Comparison of ENCODE assay signal across 20 mouse cellular contexts in genomic region chr12:58207956-58208355, GRCm38 (mm10). TPM values are rescaled to one million over a fixed set of nuclear protein-coding genes. Genes with fewer than 3 reads are reported as not detected.
A peak's percentile ranks its signal among the peaks of the same experiment; 100 is the strongest.
DNase-seq lines count a peak whose midpoint lies in the region; ATAC-seq and TF ChIP-seq lines count a peak whose summit lies in the region.
"Had no signal": no experiment of that assay in that cellular context is flagged by ENCODE, and none has a peak within 500 bp of the region (broad histone marks: within the 10 kb centered on the region; RNA-seq: fewer than 3 reads in every experiment).

No protein-coding gene starts in this region.

- no peak for TF ChIP-seq CTCF in forebrain, postnatal 0 days (IDR thresholded peaks at IDR 0.05; ENCODE audit: low read depth)
- TF ChIP-seq CTCF in brain, embryonic 14.5 days (IDR thresholded peaks at IDR 0.05; ENCODE audit: borderline replicate concordance, extremely low read depth, insufficient read depth, insufficient read length), result no peak

- ATAC-seq in forebrain, embryonic 14.5 days, result peak; percentile 40; the same call in 1 of the 2 replicates
- ATAC-seq in forebrain, postnatal 0 days, result no peak
- 0 out of 2 replicates have a peak, but pooled peaks have one; percentile 29 for ATAC-seq in forebrain, embryonic 16.5 days
- ATAC-seq in forebrain, embryonic 12.5 days (ENCODE audit: low FRiP score), result no peak
- ATAC-seq in hindbrain, embryonic 14.5 days (ENCODE audit: low FRiP score), result peak; percentile 35
- ATAC-seq in hindbrain, embryonic 13.5 days (ENCODE audit: low FRiP score), result no peak

- peak; percentile 71 for DNase-seq in forebrain, embryonic 14.5 days (ENCODE audit: low spot score)
- DNase-seq in forebrain, postnatal 0 days, result no peak
- DNase-seq in hindbrain, embryonic 14.5 days (ENCODE audit: low spot score), result no peak
- peak; percentile 82 for DNase-seq in brain, embryonic 14.5 days (ENCODE audit: low read depth)
- no peak for DNase-seq in thymus, postnatal 14 days
- DNase-seq: adrenal gland, adult 2 months; adrenal gland, postnatal 10 days; adrenal gland, postnatal 25 days; cerebellum, adult 11-12 months; cerebellum, adult 2 months; cerebellum, adult 9-10 months; cerebellum, postnatal 10 days; cerebellum, postnatal 25 days had no signal

- 79% methylated on average over 1 of the region's 1 CpGs for WGBS in forebrain, embryonic 14.5 days
- WGBS in forebrain, postnatal 0 days, result 65% methylated on average over 1 of the region's 1 CpGs
- 47% methylated on average over 1 of the region's 1 CpGs for WGBS in forebrain, embryonic 16.5 days
- WGBS in forebrain, embryonic 12.5 days, result 82% methylated on average over 1 of the region's 1 CpGs
- 75% methylated on average over 1 of the region's 1 CpGs for WGBS in hindbrain, embryonic 14.5 days
- 71% methylated on average over 1 of the region's 1 CpGs for WGBS in hindbrain, embryonic 13.5 days

- no peak overlapping the region for H3K4me3 ChIP-seq in forebrain, embryonic 14.5 days (ENCODE audit: low read depth, low read length)
- H3K4me3 ChIP-seq in forebrain, postnatal 0 days (ENCODE audit: low read depth, low read length), result no peak overlapping the region
- H3K4me3 ChIP-seq in forebrain, embryonic 16.5 days (replicated peaks; ENCODE audit: low read length), result no peak overlapping the region
- no peak overlapping the region for H3K4me3 ChIP-seq in forebrain, embryonic 12.5 days (replicated peaks)
- H3K4me3 ChIP-seq in hindbrain, embryonic 14.5 days (replicated peaks; ENCODE audit: low read length), result no peak overlapping the region
- no peak overlapping the region for H3K4me3 ChIP-seq in hindbrain, embryonic 13.5 days
- H3K4me3 ChIP-seq: embryonic facial prominence, embryonic 10.5 days; embryonic facial prominence, embryonic 12.5 days had no signal

- no peak overlapping the region for H3K4me2 ChIP-seq in forebrain, embryonic 14.5 days (ENCODE audit: low read length)
- no peak overlapping the region for H3K4me2 ChIP-seq in forebrain, postnatal 0 days (ENCODE audit: low read depth)
- no peak overlapping the region for H3K4me2 ChIP-seq in forebrain, embryonic 16.5 days (ENCODE audit: low read length)
- H3K4me2 ChIP-seq in forebrain, embryonic 12.5 days, result no peak overlapping the region
- H3K4me2 ChIP-seq in hindbrain, embryonic 14.5 days (replicated peaks), result no peak overlapping the region
- H3K4me2 ChIP-seq in hindbrain, embryonic 13.5 days, result no peak overlapping the region
- H3K4me2 ChIP-seq: embryonic facial prominence, embryonic 12.5 days had no signal

- H3K4me1 ChIP-seq in forebrain, embryonic 14.5 days (ENCODE audit: control insufficient read depth, insufficient read depth, low read length), result peaks cover 10% of the 10 kb centered on the region
- H3K4me1 ChIP-seq in forebrain, postnatal 0 days (ENCODE audit: insufficient read depth), result peaks cover 4% of the 10 kb centered on the region; the same call in 1 of the 2 replicates
- peaks cover 15% of the 10 kb centered on the region for H3K4me1 ChIP-seq in forebrain, embryonic 16.5 days (replicated peaks; ENCODE audit: control insufficient read depth, insufficient read depth, low read length)
- H3K4me1 ChIP-seq in forebrain, embryonic 12.5 days, result peaks cover 10% of the 10 kb centered on the region
- H3K4me1 ChIP-seq in hindbrain, embryonic 14.5 days (replicated peaks; ENCODE audit: control insufficient read depth, insufficient read depth, low read length), result peaks cover 11% of the 10 kb centered on the region; the same call in 1 of the 2 replicates
- H3K4me1 ChIP-seq in hindbrain, embryonic 13.5 days (replicated peaks), result peaks cover 21% of the 10 kb centered on the region

- peaks cover 25% of the 10 kb centered on the region for H3K27me3 ChIP-seq in forebrain, embryonic 14.5 days (replicated peaks; ENCODE audit: control insufficient read depth, insufficient read depth, low read length)
- H3K27me3 ChIP-seq in forebrain, postnatal 0 days (ENCODE audit: insufficient read depth, low read length), result peaks cover 7% of the 10 kb centered on the region; the same call in 1 of the 2 replicates
- H3K27me3 ChIP-seq in forebrain, embryonic 16.5 days (replicated peaks; ENCODE audit: control insufficient read depth, insufficient read depth, low read length), result peaks cover 13% of the 10 kb centered on the region
- peaks cover 32% of the 10 kb centered on the region for H3K27me3 ChIP-seq in forebrain, embryonic 12.5 days
- H3K27me3 ChIP-seq in hindbrain, embryonic 14.5 days (ENCODE audit: control insufficient read depth, insufficient read depth, low read length), result peaks cover 24% of the 10 kb centered on the region
- peaks cover 29% of the 10 kb centered on the region for H3K27me3 ChIP-seq in hindbrain, embryonic 13.5 days

- TF ChIP-seq POLR2A in brain, embryonic 14.5 days (IDR thresholded peaks at IDR 0.05; ENCODE audit: borderline replicate concordance, extremely low read depth, insufficient read depth, insufficient read length, poor library complexity, severe bottlenecking), result no peak

- H3K9ac ChIP-seq in forebrain, embryonic 14.5 days (ENCODE audit: low read length), result no peak overlapping the region
- no peak overlapping the region for H3K9ac ChIP-seq in forebrain, postnatal 0 days
- H3K9ac ChIP-seq in forebrain, embryonic 16.5 days (replicated peaks; ENCODE audit: low read depth, low read length), result no peak overlapping the region
- H3K9ac ChIP-seq in forebrain, embryonic 12.5 days, result no peak overlapping the region
- no peak overlapping the region for H3K9ac ChIP-seq in hindbrain, embryonic 14.5 days
- H3K9ac ChIP-seq in hindbrain, embryonic 13.5 days, result no peak overlapping the region
- H3K9ac ChIP-seq: embryonic facial prominence, embryonic 12.5 days had no signal

- H3K27ac ChIP-seq in forebrain, embryonic 14.5 days (ENCODE audit: low read depth, low read length), result no peak overlapping the region
- H3K27ac ChIP-seq in forebrain, postnatal 0 days (ENCODE audit: low read depth, low read length), result no peak overlapping the region
- H3K27ac ChIP-seq in forebrain, embryonic 16.5 days (ENCODE audit: low read length), result no peak overlapping the region
- no peak overlapping the region for H3K27ac ChIP-seq in forebrain, embryonic 12.5 days
- H3K27ac ChIP-seq in hindbrain, embryonic 14.5 days, result no peak overlapping the region
- no peak overlapping the region for H3K27ac ChIP-seq in hindbrain, embryonic 13.5 days
- H3K27ac ChIP-seq: embryonic facial prominence, embryonic 10.5 days; embryonic facial prominence, embryonic 12.5 days had no signal

- H3K36me3 ChIP-seq in forebrain, embryonic 14.5 days (ENCODE audit: control insufficient read depth, insufficient read depth, low read length), result no peaks in the 10 kb centered on the region
- no peaks in the 10 kb centered on the region for H3K36me3 ChIP-seq in forebrain, postnatal 0 days (ENCODE audit: insufficient read depth)
- H3K36me3 ChIP-seq in forebrain, embryonic 16.5 days (ENCODE audit: control insufficient read depth, insufficient read depth), result no peaks in the 10 kb centered on the region
- H3K36me3 ChIP-seq in forebrain, embryonic 12.5 days (replicated peaks), result no peaks in the 10 kb centered on the region
- H3K36me3 ChIP-seq in hindbrain, embryonic 14.5 days (replicated peaks; ENCODE audit: control insufficient read depth, insufficient read depth), result no peaks in the 10 kb centered on the region
- no peaks in the 10 kb centered on the region for H3K36me3 ChIP-seq in hindbrain, embryonic 13.5 days
- H3K36me3 ChIP-seq: embryonic facial prominence, embryonic 10.5 days; embryonic facial prominence, embryonic 12.5 days had no signal

- no peaks in the 10 kb centered on the region for H3K9me3 ChIP-seq in forebrain, embryonic 14.5 days (replicated peaks; ENCODE audit: control insufficient read depth, low read length)
- H3K9me3 ChIP-seq in forebrain, postnatal 0 days (ENCODE audit: low read length), result no peaks in the 10 kb centered on the region
- no peaks in the 10 kb centered on the region for H3K9me3 ChIP-seq in forebrain, embryonic 16.5 days (ENCODE audit: control insufficient read depth, low read length)
- no peaks in the 10 kb centered on the region for H3K9me3 ChIP-seq in forebrain, embryonic 12.5 days
- H3K9me3 ChIP-seq in hindbrain, embryonic 14.5 days (ENCODE audit: control insufficient read depth, low read length), result no peaks in the 10 kb centered on the region
- H3K9me3 ChIP-seq in hindbrain, embryonic 13.5 days, result no peaks in the 10 kb centered on the region
- H3K9me3 ChIP-seq: embryonic facial prominence, embryonic 10.5 days; embryonic facial prominence, embryonic 12.5 days had no signal

RNA-seq across cellular contexts. Expression of gene Sstr1, which starts 3.6 kb away (rescaled TPM):
- polyA plus RNA-seq in forebrain, embryonic 14.5 days (2014; fragmentation: Nextera tagmentation; extraction: Ambion mirVana), result 5.8 and 8.0 TPM in 2 replicates
- 32.3 and 37.6 TPM in 2 replicates for total RNA-seq in forebrain, postnatal 0 days (2014; rRNA removed)
- 15.2 and 17.4 TPM in 2 replicates for polyA plus RNA-seq in forebrain, postnatal 0 days (2015; fragmentation: Nextera tagmentation; extraction: Ambion mirVana)
- 7.4 and 11.7 TPM in 2 replicates for polyA plus RNA-seq in forebrain, embryonic 16.5 days (2015; fragmentation: Nextera tagmentation; extraction: Ambion mirVana)
- polyA plus RNA-seq in forebrain, embryonic 12.5 days (2016; fragmentation: Nextera tagmentation; extraction: Ambion mirVana), result 1.9 and 2.4 TPM in 2 replicates
- polyA plus RNA-seq in hindbrain, embryonic 14.5 days (2014; fragmentation: Nextera tagmentation; extraction: Ambion mirVana), result 11.6 and 12.2 TPM in 2 replicates
- 7.0 and 7.9 TPM in 2 replicates for polyA plus RNA-seq in hindbrain, embryonic 13.5 days (2015; fragmentation: Nextera tagmentation; extraction: Ambion mirVana)
- 11.1 and 13.5 TPM in 2 replicates for polyA plus RNA-seq in brain, embryonic 14.5 days (2012; rRNA removed)
- total RNA-seq: adrenal gland, adult 2 months; adrenal gland, postnatal 25 days; ES-E14 had no signal
- polyA plus RNA-seq: C2C12 had no signal

Comparison
In these comparisons a context has a peak if more than half of its experiments do, and no peak if none do; other contexts are left out.
1. ATAC-seq: peak in forebrain, embryonic 14.5 days (single experiment), forebrain, embryonic 16.5 days (single experiment) and hindbrain, embryonic 14.5 days (single experiment); none in forebrain, postnatal 0 days (single experiment), forebrain, embryonic 12.5 days (single experiment) and hindbrain, embryonic 13.5 days (single experiment).
2. DNase-seq: peak in forebrain, embryonic 14.5 days (single experiment) and brain, embryonic 14.5 days (single experiment); none in forebrain, postnatal 0 days (single experiment), hindbrain, embryonic 14.5 days (single experiment) and thymus, postnatal 14 days (single experiment).